Mouse (Mus musculus) midbrain, embryonic 13.5 days (tissue): Measurements from ENCODE around the gene Gm5741. TPM values are rescaled to one million over a fixed set of nuclear protein-coding genes. Genes with fewer than 3 reads are reported as not detected.

Source experiments
- ATAC-seq: fragments of 200-750 bp; cut with Nextera tagmentation; 2 replicates; pipeline ENCODE4 v1.8.0; 2017; ENCODE audit warnings: mild to moderate bottlenecking, moderate TSS enrichment, moderate library complexity
- H3K27ac ChIP-seq: fragments of 300-500 bp; sonication (generic); 2 replicates; pipeline ENCODE4 v1.5.1; 2015; ENCODE audit warnings: inconsistent platforms, mild to moderate bottlenecking, moderate library complexity
- H3K27me3 ChIP-seq: fragments of 300-500 bp; sonication (generic); 2 replicates; pipeline ENCODE4 v1.6.1; 2015; ENCODE audit warnings: mild to moderate bottlenecking, inconsistent platforms
- H3K36me3 ChIP-seq: fragments of 300-500 bp; sonication (generic); 2 replicates; pipeline ENCODE4 v1.6.1; 2015; ENCODE audit warnings: mild to moderate bottlenecking, inconsistent platforms
- H3K4me1 ChIP-seq: fragments of 300-500 bp; sonication (generic); replicated peaks from 2 replicates; pipeline ENCODE4 v1.6.1; 2015; ENCODE audit warnings: inconsistent platforms
- H3K4me2 ChIP-seq: fragments of 300-500 bp; sonication (generic); replicated peaks from 2 replicates; pipeline ENCODE4 v1.6.1; 2015; ENCODE audit warnings: moderate library complexity, mild to moderate bottlenecking, inconsistent platforms
- H3K4me3 ChIP-seq: fragments of 300-500 bp; sonication (generic); replicated peaks from 2 replicates; pipeline ENCODE4 v1.5.1; 2015; ENCODE audit warnings: mild to moderate bottlenecking, inconsistent platforms
- H3K9ac ChIP-seq: fragments of 300-500 bp; sonication (generic); replicated peaks from 2 replicates; pipeline ENCODE4 v1.6.1; 2015; ENCODE audit warnings: mild to moderate bottlenecking, inconsistent platforms
- H3K9me3 ChIP-seq: fragments of 300-500 bp; sonication (generic); 2 replicates; pipeline ENCODE4 v1.6.1; 2016; ENCODE audit warnings: mild to moderate bottlenecking, inconsistent platforms
- WGBS: fragments of 180-500 bp; shearing (Covaris S2); methylation state at CpG from one replicate; pipeline ENCODE4 v1.1.7; 2015; 5-methylcytosine and 5-hydroxymethylcytosine counted together
- polyA plus RNA-seq: library from polyadenylated mRNA; unstranded; fragments of >200 nt; fragmentation: Nextera tagmentation; extraction: Ambion mirVana; gene quantifications from 2 replicates; pipeline ENCODE4 v1.2.1, GENCODE M21; 2015

Gene Gm5741
- 0.83 TPM in 1 of 2 replicates, not detected in the other for polyA plus RNA-seq

DNA sequence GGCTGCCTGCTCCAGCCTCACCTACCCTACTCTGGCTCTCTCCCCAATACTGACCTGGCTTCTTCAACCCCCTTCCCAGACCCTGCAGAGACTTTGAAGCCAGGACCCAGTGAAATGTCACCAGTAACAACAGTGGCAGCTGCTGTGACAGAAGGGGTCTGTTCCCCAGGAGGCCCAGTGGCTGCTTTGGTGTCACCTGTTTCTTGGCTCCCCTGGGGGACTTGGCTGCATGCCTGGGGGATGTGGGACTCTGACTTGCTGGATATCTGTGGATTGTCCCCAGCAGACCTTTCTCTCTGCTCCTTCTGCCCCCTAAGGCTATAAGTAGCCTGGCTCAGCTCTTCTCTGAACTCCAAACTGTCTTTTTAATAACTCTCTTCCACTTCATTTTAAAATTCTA, at the start of gene Gm5741:
Gene Gm5741 (minus strand): TSS at position 1 of the 400 bp plus-strand sequence.
- Histone ChIP-seq H3K4me1 (peaks cover 13% of the 10 kb centered on the region), H3K36me3 (peaks cover 57% of the 10 kb centered on the region), H3K9ac (0 out of 2 replicates have a peak within 1 kb of the TSS, but pooled peaks have one; percentile 7), H3K4me3 (no peak within 1 kb of the TSS), H3K27me3 (no peaks in the 10 kb centered on the region), H3K9me3 (no peaks in the 10 kb centered on the region), H3K4me2 (no peak within 1 kb of the TSS), H3K27ac (no peak within 1 kb of the TSS)
- ATAC-seq, result no peak

DNA sequence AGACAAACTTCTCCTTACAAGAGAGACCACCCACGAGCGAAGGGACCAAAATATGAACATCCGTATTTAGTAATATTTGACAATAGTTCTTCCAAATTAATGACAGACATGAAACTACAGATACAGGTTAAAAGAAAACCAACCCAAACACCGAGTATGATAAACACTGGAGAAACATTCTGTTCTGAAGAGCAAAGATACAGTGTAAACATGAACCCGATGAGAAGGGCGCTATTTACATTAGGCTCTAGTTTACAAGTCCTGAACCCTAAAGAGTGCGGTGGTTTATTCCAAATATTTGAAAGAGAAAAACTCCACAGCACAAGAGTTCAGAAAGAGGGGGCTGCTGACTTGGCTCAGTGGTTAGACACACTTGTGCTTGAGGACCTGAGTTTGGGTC, 49.2 kb upstream of the Gm5741 start:
- H3K9me3 ChIP-seq, result no peaks in the 10 kb centered on the region
- no peak for ATAC-seq
- H3K27ac ChIP-seq, result no peak overlapping the region
- no peaks in the 10 kb centered on the region for H3K27me3 ChIP-seq
- no peak overlapping the region for H3K4me2 ChIP-seq
- peaks cover 7% of the 10 kb centered on the region for H3K36me3 ChIP-seq
- H3K4me3 ChIP-seq, result no peak overlapping the region
- H3K4me1 ChIP-seq, result peaks cover 8% of the 10 kb centered on the region; the same call in 1 of the 2 replicates
- H3K9ac ChIP-seq, result no peak overlapping the region
- 95% methylated on average over 7 of the region's 7 CpGs for WGBS

DNA sequence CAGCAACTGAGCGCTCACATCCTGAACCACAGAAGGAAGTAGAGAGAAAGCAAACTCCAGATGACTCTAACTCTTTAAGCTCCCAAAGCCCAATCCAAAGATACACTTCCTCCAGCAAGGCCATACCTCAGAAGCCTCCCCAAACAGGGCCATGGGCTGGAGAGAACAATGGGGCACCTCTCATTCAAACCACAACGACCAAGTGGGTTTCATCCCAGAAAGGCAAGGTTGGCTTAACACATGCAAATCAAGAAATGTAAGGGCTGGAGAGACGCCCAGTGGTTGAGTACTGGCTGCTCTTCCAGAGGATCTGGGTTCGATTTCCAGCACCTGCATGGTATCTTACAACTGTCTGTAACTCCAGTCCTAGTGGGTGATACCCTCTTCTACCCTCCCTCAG, 47.7 kb upstream of the Gm5741 start:
- 73% methylated on average over 4 of the region's 4 CpGs for WGBS

DNA sequence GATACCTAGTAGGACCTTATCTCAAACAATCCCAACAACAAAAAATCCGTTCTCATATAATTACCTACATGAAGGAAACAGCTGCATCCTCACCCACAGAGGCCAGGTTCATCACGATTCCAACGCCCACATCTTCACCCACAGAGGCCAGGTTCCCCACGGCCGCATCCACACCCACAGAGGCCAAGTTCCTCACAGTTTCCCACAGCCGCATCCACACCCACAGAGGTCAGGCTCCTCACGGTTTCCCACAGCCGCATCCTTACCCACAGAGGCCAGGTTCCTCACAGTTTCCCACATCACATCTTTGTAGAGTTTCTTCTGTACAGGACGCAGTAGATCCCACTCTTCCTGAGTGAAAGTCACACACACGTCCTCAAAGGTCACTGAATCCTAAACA, 45.5 kb upstream of the Gm5741 start:
- H3K27me3 ChIP-seq, result no peaks in the 10 kb centered on the region

More for the DNA sequence above, 47.7 kb upstream of the Gm5741 start:
- no peak overlapping the region for H3K4me2 ChIP-seq
- peaks cover 22% of the 10 kb centered on the region for H3K36me3 ChIP-seq
- no peak overlapping the region for H3K27ac ChIP-seq
- no peak overlapping the region for H3K9ac ChIP-seq
- ATAC-seq, result no peak
- H3K4me3 ChIP-seq, result no peak overlapping the region
- no peaks in the 10 kb centered on the region for H3K27me3 ChIP-seq
- H3K4me1 ChIP-seq, result peaks cover 8% of the 10 kb centered on the region; the same call in 1 of the 2 replicates
- H3K9me3 ChIP-seq, result no peaks in the 10 kb centered on the region

DNA sequence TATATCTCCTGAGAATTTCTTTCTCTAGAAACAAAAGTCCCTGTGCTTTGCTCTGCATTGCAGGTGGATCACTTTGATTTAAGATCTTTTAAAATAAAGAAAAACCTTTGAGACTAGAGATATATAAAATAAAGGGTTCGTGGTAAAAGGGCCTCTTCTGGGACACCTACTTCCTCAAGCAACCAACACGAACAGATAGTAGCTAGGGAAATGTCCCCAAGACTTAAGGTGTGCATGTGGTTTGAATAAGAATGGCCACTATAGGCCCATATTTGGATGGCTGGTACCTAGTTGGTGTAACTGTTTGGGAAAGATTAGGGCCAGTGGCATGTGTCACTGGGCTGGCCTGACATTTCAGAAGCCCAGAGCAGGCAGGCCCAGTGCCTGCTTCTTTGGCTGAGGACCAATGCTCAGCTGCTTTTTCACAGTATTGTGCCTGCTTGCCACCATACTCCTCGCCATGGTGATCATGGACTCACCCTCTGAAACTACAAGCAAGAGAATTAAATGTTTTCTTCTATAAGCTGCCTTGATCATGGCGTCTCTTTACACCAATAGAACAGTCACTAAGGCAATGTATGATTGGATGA, 32.4 kb upstream of the Gm5741 start:
- Histone ChIP-seq H3K4me3 (no peak overlapping the region), H3K27me3 (no peaks in the 10 kb centered on the region)
- 81% methylated on average over 4 of the region's 4 CpGs for WGBS

More for the DNA sequence above, 45.5 kb upstream of the Gm5741 start:
- Histone ChIP-seq H3K4me3 (no peak overlapping the region), H3K36me3 (peaks cover 39% of the 10 kb centered on the region), H3K9ac (no peak overlapping the region), H3K4me1 (no peaks in the 10 kb centered on the region), H3K9me3 (no peaks in the 10 kb centered on the region), H3K4me2 (no peak overlapping the region), H3K27ac (no peak overlapping the region)
- ATAC-seq, result no peak
- 97% methylated on average over 10 of the region's 10 CpGs for WGBS

DNA sequence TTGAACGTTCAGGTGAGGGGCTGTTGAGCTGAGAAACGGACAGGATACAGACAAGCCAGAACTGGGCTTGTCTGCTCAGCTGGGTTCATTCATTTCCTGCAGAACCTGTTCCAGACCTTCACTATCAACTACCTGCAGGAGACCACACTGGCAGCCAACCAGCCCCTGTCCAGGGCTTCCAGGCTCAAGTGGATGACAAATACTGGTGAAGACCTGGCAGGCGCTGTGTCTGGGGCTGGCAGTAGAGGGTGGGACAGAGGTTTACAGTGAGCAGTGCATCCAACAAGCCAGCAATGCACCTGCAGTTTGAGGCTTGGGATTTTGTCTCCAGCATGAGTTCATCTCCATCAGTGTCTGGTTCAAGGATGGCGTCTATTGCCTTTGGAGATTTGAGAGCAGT, 29.1 kb upstream of the Gm5741 start:
- Histone ChIP-seq H3K4me1 (no peaks in the 10 kb centered on the region), H3K9ac (no peak overlapping the region), H3K36me3 (peaks cover 58% of the 10 kb centered on the region), H3K27ac (no peak overlapping the region), H3K9me3 (no peaks in the 10 kb centered on the region), H3K4me3 (no peak overlapping the region), H3K27me3 (no peaks in the 10 kb centered on the region), H3K4me2 (no peak overlapping the region)
- no peak for ATAC-seq
- 97% methylated on average over 4 of the region's 4 CpGs for WGBS

More for the DNA sequence above, 32.4 kb upstream of the Gm5741 start:
- Histone ChIP-seq H3K9ac (no peak overlapping the region), H3K27ac (no peak overlapping the region), H3K9me3 (no peaks in the 10 kb centered on the region), H3K4me2 (no peak overlapping the region), H3K36me3 (peaks cover 39% of the 10 kb centered on the region), H3K4me1 (no peaks in the 10 kb centered on the region)
- ATAC-seq, result no peak

DNA sequence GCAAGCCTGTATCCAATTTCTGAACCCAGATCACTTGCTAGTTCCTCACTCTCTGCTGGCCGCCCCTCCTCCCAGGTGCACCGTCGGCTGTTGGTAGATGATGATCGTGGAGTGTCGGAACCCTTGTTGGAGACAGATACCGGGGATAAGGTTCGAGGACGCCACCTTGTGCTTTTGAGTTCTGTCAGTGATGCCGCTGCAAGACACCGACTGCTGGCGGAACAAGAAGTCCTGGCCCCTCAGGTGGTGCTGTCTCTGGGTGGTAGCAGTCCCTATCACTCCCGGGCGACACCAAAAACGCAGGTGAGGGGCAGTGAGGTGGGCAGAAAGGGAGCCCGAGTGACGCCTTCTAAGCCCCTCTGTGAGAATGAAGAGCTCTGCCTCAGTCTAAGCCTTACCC, 28.4 kb upstream of the Gm5741 start:
- Histone ChIP-seq H3K36me3 (peaks cover 61% of the 10 kb centered on the region), H3K4me2 (no peak overlapping the region), H3K9ac (no peak overlapping the region), H3K4me3 (no peak overlapping the region), H3K9me3 (no peaks in the 10 kb centered on the region), H3K4me1 (no peaks in the 10 kb centered on the region), H3K27ac (no peak overlapping the region), H3K27me3 (no peaks in the 10 kb centered on the region)
- 94% methylated on average over 16 of the region's 16 CpGs for WGBS
- no peak for ATAC-seq

DNA sequence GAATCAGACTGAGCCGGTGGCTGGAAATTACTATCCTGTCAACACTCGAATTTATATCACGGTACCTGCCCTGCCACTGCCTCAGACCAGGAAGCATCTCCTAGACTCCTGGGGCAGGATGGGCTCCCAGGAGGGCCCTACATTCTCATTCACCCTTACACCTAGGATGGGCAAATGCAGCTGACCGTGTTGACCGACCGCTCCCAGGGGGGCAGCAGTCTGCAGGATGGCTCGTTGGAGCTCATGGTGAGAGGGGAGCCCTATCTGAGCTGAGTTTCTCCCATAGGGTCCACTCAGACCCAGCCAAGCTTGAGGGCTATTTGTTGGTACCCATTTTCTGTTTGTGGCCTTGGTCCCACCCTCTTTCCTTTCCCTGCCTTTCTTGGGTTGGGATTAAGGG, 27.8 kb upstream of the Gm5741 start:
- no peak overlapping the region for H3K4me3 ChIP-seq
- H3K9ac ChIP-seq, result no peak overlapping the region
- H3K27ac ChIP-seq, result no peak overlapping the region
- no peak for ATAC-seq
- H3K27me3 ChIP-seq, result no peaks in the 10 kb centered on the region
- H3K9me3 ChIP-seq, result no peaks in the 10 kb centered on the region
- H3K4me1 ChIP-seq, result no peaks in the 10 kb centered on the region
- H3K36me3 ChIP-seq, result peaks cover 66% of the 10 kb centered on the region
- H3K4me2 ChIP-seq, result no peak overlapping the region
- 96% methylated on average over 7 of the region's 7 CpGs for WGBS

DNA sequence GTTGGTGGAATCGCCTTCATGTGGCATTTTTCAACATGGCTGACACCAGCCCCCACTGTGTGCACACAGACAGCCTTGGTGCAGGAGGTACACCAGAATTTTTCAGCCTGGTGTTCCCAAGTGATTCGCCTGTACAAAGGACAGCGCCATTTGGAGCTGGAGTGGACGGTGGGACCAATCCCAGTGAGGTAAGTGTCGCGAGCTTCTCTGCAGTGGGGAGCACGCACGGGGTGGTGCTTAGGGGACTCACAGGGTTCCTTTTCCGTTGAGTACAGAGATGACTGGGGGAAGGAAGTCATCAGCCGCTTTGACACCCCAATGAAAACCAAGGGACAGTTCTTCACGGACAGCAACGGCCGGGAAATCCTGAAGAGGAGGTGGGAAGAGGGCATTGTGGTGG, 27.3 kb upstream of the Gm5741 start:
- no peak for ATAC-seq
- Histone ChIP-seq H3K27ac (no peak overlapping the region), H3K4me2 (no peak overlapping the region), H3K9ac (no peak overlapping the region), H3K27me3 (no peaks in the 10 kb centered on the region), H3K4me1 (no peaks in the 10 kb centered on the region), H3K4me3 (no peak overlapping the region), H3K9me3 (no peaks in the 10 kb centered on the region), H3K36me3 (peaks cover 66% of the 10 kb centered on the region)
- WGBS, result 95% methylated on average over 13 of the region's 13 CpGs

DNA sequence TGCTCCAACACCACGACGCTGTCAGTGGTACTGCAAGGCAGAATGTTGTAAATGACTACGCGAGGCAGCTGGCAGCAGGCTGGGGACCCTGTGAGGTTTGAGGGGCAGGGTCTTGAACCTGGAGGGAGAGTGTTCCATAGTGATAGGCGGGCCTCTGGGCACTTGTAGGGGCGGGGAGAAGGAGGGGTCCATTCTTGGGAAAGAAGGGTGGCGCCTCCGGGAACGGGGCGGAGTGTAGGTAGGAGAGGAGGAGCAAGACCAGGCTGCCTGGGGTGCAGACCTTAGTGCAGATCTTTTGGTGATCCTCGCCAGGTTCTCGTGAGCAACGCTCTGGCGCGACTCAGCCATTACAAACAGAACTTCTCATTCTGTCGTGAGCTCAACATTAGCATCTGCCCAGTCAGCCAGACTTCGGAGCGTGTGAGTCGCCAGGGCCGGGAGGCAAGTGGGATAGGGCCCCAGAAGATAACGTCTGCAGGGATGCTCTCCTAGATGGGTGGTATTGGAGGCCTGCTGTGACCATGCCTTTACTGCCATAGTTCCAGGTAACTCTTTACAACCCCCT, 23.8 kb upstream of the Gm5741 start:
- WGBS, result 31% methylated on average over 21 of the region's 21 CpGs
- Histone ChIP-seq H3K4me1 (no peaks in the 10 kb centered on the region), H3K9me3 (no peaks in the 10 kb centered on the region), H3K27me3 (no peaks in the 10 kb centered on the region), H3K36me3 (peaks cover 65% of the 10 kb centered on the region), H3K9ac (no peak overlapping the region), H3K4me2 (no peak overlapping the region), H3K27ac (no peak overlapping the region), H3K4me3 (no peak overlapping the region)
- ATAC-seq, result no peak

DNA sequence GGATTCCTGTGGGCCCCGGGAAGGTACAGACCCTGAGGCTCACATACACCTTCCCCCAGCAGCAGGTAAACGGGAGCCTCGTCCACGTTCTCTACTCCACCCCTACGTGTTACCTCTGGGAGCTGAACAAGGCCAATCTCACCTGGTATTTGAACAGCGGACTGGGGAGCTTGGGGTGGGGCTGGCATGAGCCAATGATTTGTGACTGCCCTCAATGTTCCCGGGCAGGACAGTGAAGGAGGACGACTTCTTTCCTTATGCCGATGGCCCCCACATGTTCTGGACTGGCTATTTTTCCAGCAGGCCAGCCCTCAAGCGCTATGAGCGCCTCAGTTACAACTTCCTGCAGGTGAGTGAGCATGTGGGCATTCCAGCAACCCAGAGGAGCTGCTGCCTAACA, 23.1 kb upstream of the Gm5741 start:
- Histone ChIP-seq H3K9ac (no peak overlapping the region), H3K27ac (no peak overlapping the region), H3K36me3 (peaks cover 59% of the 10 kb centered on the region), H3K27me3 (no peaks in the 10 kb centered on the region), H3K9me3 (no peaks in the 10 kb centered on the region), H3K4me1 (no peaks in the 10 kb centered on the region), H3K4me2 (no peak overlapping the region), H3K4me3 (no peak overlapping the region)
- 93% methylated on average over 11 of the region's 11 CpGs for WGBS
- no peak for ATAC-seq

DNA sequence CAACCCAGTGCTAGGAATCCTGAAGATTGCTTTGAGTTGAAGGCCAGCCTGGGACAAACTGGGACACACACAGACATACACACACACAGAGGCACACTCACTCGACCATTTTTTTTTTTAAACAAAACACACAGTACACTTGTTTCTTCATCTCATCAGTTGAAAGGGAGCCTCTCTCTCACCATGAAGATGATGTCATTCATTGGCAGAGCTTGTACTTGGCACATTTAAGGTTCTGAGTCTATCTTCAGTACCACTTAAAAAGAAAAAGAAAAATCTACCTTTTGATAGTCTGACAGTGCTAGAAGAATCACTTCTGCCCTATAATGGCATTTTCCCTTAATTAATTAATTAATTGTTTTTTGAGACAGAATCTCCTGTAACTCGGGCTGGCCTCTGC, 21.0 kb upstream of the Gm5741 start:
- ATAC-seq, result no peak
- H3K9me3 ChIP-seq, result no peaks in the 10 kb centered on the region
- H3K9ac ChIP-seq, result no peak overlapping the region
- no peak overlapping the region for H3K4me3 ChIP-seq
- H3K4me1 ChIP-seq, result peaks cover 5% of the 10 kb centered on the region
- H3K36me3 ChIP-seq, result peaks cover 47% of the 10 kb centered on the region
- H3K27me3 ChIP-seq, result no peaks in the 10 kb centered on the region
- H3K4me2 ChIP-seq, result no peak overlapping the region
- no peak overlapping the region for H3K27ac ChIP-seq
- WGBS, result 87% methylated on average over 2 of the region's 2 CpGs

DNA sequence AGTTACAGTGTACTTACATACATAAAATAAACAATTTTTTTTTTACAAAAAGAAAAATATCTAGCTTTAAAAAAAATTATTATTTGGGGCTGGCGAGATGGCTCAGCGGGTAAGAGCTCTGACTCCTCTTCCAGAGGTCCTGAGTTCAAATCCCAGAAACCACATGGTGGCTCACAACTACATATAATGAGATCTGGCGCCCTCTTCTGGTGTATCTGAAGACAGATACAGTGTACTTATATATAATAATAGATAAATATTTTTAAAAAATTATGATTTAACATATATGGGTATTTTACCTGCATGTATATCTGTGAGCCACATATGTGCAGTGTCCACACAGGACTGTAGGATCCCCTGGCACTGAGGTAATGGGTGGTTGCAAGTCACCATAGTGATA, 18.5 kb upstream of the Gm5741 start:
- no peak overlapping the region for H3K4me3 ChIP-seq
- peaks cover 36% of the 10 kb centered on the region for H3K36me3 ChIP-seq
- no peaks in the 10 kb centered on the region for H3K9me3 ChIP-seq
- peaks cover 26% of the 10 kb centered on the region for H3K4me1 ChIP-seq
- no peak overlapping the region for H3K4me2 ChIP-seq
- WGBS, result 86% methylated on average over 3 of the region's 3 CpGs
- ATAC-seq, result no peak
- no peaks in the 10 kb centered on the region for H3K27me3 ChIP-seq
- H3K9ac ChIP-seq, result no peak overlapping the region
- no peak overlapping the region for H3K27ac ChIP-seq
